Mouse (Mus musculus): Measurements from ENCODE around the gene Cox4i2. TPM values are rescaled to one million over a fixed set of nuclear protein-coding genes. Genes with fewer than 3 reads are reported as not detected.
A peak's percentile ranks its signal among the peaks of the same experiment; 100 is the strongest.

Cox4i2 gene
- polyA plus RNA-seq, 1 experiment from 2014 or later = 51.4 TPM

DNA sequence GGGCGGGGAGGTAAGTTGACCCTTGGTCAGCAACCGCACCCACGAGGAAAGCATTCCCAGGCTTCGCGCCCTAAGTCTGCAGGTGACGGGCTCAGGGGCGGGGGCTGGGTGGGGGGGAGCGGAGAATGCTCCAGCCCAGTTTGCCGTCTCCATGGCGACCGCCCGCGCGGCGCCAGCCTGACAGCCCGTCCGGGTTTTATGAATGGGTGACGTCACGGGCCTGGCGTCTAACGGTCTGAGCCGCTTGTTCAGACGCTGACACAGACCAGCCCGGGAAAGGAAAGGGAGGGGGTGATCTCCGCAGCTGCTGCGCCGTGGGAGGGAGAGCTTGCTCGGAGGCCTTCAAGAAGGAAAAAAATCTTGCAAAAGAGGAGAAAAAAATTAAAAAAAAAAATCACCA lies 19.0 kb upstream of the Cox4i2 start:
- no peaks in the 10 kb centered on the region for H3K27me3 ChIP-seq (ENCODE audit: insufficient read depth, low read length)
- H3K36me3 ChIP-seq (ENCODE audit: insufficient read depth) = peaks cover 3% of the 10 kb centered on the region; the same call in 1 of the 2 replicates
- ATAC-seq (ENCODE audit: insufficient read depth) = peak; percentile 80
- H3K27ac ChIP-seq (ENCODE audit: low read depth) = peak overlapping the region; percentile 85
- DNase-seq = peak; percentile 100
- under 1% methylated on average over 28 of the region's 28 CpGs for WGBS
- peak overlapping the region; percentile 69 for H3K4me3 ChIP-seq (ENCODE audit: low read depth, low read length)
- TF ChIP-seq CTCF (IDR thresholded peaks at IDR 0.05; ENCODE audit: low read depth) = no peak
- H3K9ac ChIP-seq = peak overlapping the region; percentile 40
- peaks cover 30% of the 10 kb centered on the region for H3K4me1 ChIP-seq (ENCODE audit: insufficient read depth)
- no peaks in the 10 kb centered on the region for H3K9me3 ChIP-seq (ENCODE audit: low read depth, low read length)
- peak overlapping the region; percentile 79 for H3K4me2 ChIP-seq

DNA sequence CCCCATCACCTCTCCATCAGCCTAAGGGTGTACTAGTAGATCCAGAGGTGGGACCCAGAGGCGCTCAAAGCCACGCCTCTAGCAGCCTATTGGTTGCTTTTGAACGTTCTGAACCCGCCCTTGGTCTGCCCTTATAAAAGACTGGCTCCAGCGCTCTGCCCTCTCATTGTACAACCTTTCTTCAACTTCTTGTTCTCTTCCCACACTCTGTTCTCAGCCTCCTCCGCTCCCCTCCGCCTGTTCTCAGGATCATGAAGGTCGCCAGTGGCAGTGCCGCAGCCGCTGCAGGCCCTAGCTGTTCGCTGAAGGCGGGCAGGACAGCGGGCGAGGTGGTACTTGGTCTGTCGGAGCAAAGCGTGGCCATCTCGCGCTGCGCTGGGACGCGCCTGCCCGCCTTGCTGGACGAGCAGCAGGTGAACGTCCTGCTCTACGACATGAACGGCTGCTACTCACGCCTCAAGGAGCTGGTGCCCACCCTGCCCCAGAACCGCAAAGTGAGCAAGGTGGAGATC lies 17.8 kb upstream of the Cox4i2 start, which contains the start of gene Id1:
Id1 (plus strand) TSS at position 162 of the 512 bp plus-strand sequence.
- WGBS = under 1% methylated on average over 28 of the region's 28 CpGs
- TF ChIP-seq CTCF (IDR thresholded peaks at IDR 0.05; ENCODE audit: low read depth) = 0 out of 2 replicates have a peak, but pooled peaks have one; percentile 2

DNA sequence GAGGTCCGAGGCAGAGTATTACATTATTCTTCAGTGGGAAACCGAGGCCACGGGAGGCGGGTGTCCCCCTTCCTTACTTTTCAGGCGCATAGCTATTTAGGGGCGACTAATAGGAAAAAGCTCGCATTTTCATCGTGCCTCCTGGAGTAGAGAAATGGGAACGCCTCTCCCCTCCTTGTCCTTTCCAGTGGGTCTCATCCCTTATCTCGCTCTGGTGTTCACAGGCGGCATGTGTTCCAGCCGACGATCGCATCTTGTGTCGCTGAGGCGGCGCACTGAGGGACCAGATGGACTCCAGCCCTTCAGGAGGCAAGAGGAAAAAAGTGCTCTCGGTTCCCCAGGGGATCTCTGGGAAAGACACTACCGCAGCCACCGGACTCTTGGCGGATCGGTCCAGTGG lies 17.2 kb upstream of the Cox4i2 start:
- peak overlapping the region; percentile 85 for H3K27ac ChIP-seq (ENCODE audit: low read depth)
- H3K4me1 ChIP-seq (ENCODE audit: insufficient read depth) = peaks cover 40% of the 10 kb centered on the region
- DNase-seq = peak; percentile 58
- H3K9ac ChIP-seq = peak overlapping the region; percentile 70
- TF ChIP-seq CTCF (IDR thresholded peaks at IDR 0.05; ENCODE audit: low read depth) = no peak
- under 1% methylated on average over 22 of the region's 22 CpGs for WGBS
- peak overlapping the region; percentile 69 for H3K4me3 ChIP-seq (ENCODE audit: low read depth, low read length)
- H3K9me3 ChIP-seq (ENCODE audit: low read depth, low read length) = no peaks in the 10 kb centered on the region
- peak overlapping the region; percentile 79 for H3K4me2 ChIP-seq
- ATAC-seq (ENCODE audit: insufficient read depth) = no peak
- H3K36me3 ChIP-seq (ENCODE audit: insufficient read depth) = peaks cover 3% of the 10 kb centered on the region; the same call in 1 of the 2 replicates
- no peaks in the 10 kb centered on the region for H3K27me3 ChIP-seq (ENCODE audit: insufficient read depth, low read length)

More for the DNA sequence above, 17.8 kb upstream of the Cox4i2 start, which contains the start of gene Id1:
- peak within 1 kb of the TSS; percentile 70 for H3K9ac ChIP-seq
- H3K4me2 ChIP-seq = peak within 1 kb of the TSS; percentile 79
- peak within 1 kb of the TSS; percentile 69 for H3K4me3 ChIP-seq (ENCODE audit: low read depth, low read length)
- H3K27ac ChIP-seq (ENCODE audit: low read depth) = peak within 1 kb of the TSS; percentile 85
- H3K36me3 ChIP-seq (ENCODE audit: insufficient read depth) = peaks cover 3% of the 10 kb centered on the region; the same call in 1 of the 2 replicates
- DNase-seq = peak; percentile 97
- no peaks in the 10 kb centered on the region for H3K27me3 ChIP-seq (ENCODE audit: insufficient read depth, low read length)
- peaks cover 34% of the 10 kb centered on the region for H3K4me1 ChIP-seq (ENCODE audit: insufficient read depth)
- H3K9me3 ChIP-seq (ENCODE audit: low read depth, low read length) = no peaks in the 10 kb centered on the region
- peak; percentile 75 for ATAC-seq (ENCODE audit: insufficient read depth)

DNA sequence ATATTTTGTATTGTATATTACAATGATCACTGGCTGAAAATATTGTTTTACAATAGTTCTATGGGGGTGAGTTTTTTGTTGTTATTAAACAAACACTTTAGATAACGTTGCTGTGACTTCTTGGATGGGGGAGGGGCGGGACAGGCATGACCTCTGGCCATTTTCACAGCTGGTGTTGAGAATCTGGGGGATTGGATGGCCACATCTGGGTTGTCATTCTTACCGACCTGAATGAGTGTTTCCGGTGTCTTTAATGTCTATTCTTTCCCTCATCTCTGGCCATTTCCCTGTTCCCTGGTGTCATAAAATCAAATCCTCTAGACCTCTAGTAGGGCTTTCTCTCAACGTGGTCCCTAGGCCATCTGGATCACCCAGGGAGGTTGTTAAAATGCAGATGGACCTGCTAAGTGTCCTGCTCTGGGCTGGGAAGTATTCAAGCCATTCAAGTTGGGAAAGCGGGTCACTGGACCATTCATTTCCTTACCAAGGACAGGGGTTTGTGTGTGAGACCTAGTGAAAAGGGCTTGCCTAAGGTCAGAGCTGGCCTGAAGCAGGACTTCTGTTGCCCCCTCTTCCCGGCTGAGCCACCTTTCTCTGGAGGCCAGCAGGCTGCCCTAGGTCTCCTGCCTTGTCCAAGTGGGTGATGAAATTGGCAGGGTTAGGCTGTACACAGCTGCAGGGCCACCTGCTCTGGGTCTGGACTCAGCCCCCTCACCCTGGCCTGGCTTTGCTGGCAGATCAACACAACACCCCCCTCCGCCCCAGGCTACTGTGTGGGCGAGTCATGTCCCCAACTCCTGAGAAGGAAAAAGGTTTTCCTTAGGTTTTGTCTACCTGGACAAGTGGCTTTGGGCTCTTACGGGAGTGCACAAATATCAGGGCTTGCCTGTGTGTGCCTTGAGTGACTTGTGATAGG lies 16.4 kb upstream of the Cox4i2 start:
- Histone ChIP-seq H3K4me2 (peak overlapping the region; percentile 79), H3K4me1 (ENCODE audit: insufficient read depth) (peaks cover 47% of the 10 kb centered on the region), H3K4me3 (ENCODE audit: low read depth, low read length) (peak overlapping the region; percentile 69), H3K27ac (ENCODE audit: low read depth) (peak overlapping the region; percentile 85), H3K9ac (peak overlapping the region; percentile 70), H3K36me3 (ENCODE audit: insufficient read depth) (peaks cover 3% of the 10 kb centered on the region; the same call in 1 of the 2 replicates), H3K9me3 (ENCODE audit: low read depth, low read length) (no peaks in the 10 kb centered on the region), H3K27me3 (ENCODE audit: insufficient read depth, low read length) (no peaks in the 10 kb centered on the region)
- ATAC-seq (ENCODE audit: insufficient read depth) (no peak), DNase-seq (peak; percentile 42)
- TF ChIP-seq CTCF (IDR thresholded peaks at IDR 0.05; ENCODE audit: low read depth) = no peak
- 8% methylated on average over 10 of the region's 10 CpGs for WGBS

DNA sequence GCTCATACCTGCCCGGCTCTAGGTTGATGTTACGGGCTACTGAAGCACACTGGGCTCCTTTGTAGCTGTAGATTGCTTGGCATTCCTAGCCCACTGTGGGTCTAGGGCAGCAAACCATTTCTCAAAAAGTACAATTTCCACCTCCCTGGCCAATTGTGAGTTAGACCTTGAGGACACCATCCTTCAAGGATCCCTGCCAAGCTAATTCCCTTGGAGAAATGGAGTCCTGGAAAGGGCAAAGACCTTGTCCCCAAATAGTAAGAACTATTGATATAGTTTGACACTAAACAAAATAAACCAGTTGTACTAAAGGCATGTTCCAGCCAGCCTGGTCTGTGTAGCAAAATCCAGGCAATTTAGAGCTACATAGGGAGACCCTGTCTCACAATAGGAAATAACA lies 15.6 kb upstream of the Cox4i2 start:
- peak overlapping the region; percentile 70 for H3K9ac ChIP-seq
- no peaks in the 10 kb centered on the region for H3K27me3 ChIP-seq (ENCODE audit: insufficient read depth, low read length)
- peaks cover 3% of the 10 kb centered on the region; the same call in 1 of the 2 replicates for H3K36me3 ChIP-seq (ENCODE audit: insufficient read depth)
- 49% methylated on average over 2 of the region's 2 CpGs for WGBS
- ATAC-seq (ENCODE audit: insufficient read depth) (no peak), DNase-seq (no peak)
- H3K4me3 ChIP-seq (ENCODE audit: low read depth, low read length) = peak overlapping the region; percentile 69
- H3K4me2 ChIP-seq = peak overlapping the region; percentile 79
- H3K9me3 ChIP-seq (ENCODE audit: low read depth, low read length) = no peaks in the 10 kb centered on the region
- TF ChIP-seq CTCF (IDR thresholded peaks at IDR 0.05; ENCODE audit: low read depth) = no peak
- peaks cover 47% of the 10 kb centered on the region for H3K4me1 ChIP-seq (ENCODE audit: insufficient read depth)
- peak overlapping the region; percentile 85 for H3K27ac ChIP-seq (ENCODE audit: low read depth)

DNA sequence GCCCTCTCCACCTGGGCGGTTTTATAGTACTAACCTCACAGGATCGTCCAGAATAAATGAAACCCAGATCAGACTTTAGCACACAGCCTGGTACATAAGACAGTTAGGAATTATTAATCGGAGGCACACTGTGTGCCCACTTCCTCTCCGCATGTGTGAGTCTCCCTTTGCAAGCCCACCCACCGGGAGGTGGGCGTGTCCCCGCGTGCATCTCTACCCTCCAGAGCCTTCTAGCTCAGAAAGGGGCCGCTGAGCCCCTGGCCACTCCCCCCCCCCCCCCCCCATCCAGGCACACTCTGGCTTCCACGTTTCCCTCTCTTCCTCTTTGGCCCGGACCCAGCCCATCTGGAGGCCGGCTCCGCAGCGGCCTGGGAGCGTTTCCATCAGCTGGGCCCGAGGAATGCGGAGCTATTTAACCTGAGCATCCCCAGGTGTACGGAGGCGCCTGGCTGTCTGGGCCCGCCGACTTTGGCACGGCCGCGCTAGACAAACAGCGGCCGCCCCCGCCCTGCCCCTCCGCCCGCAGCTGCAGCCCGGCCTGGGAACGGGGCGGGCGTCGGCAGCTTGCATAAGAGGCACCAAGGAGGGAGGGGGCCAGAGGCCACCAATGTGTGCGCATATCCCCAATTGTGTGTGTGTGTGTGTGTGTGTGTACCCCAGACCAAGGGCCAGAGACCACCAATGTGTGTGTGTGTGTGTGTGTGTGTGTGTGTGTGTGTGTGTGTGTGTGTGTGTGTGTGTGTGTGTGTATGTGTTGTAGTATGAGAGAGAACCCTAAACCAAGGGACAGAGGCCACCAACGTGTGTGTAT lies 14.7 kb upstream of the Cox4i2 start:
- Histone ChIP-seq H3K9ac (peak overlapping the region; percentile 70), H3K36me3 (ENCODE audit: insufficient read depth) (peaks cover 3% of the 10 kb centered on the region; the same call in 1 of the 2 replicates), H3K27ac (ENCODE audit: low read depth) (peak overlapping the region; percentile 85), H3K27me3 (ENCODE audit: insufficient read depth, low read length) (no peaks in the 10 kb centered on the region), H3K4me3 (ENCODE audit: low read depth, low read length) (peak overlapping the region; percentile 69), H3K4me2 (peak overlapping the region; percentile 79), H3K4me1 (ENCODE audit: insufficient read depth) (peaks cover 43% of the 10 kb centered on the region), H3K9me3 (ENCODE audit: low read depth, low read length) (no peaks in the 10 kb centered on the region)
- peak; percentile 54 for ATAC-seq (ENCODE audit: insufficient read depth)
- TF ChIP-seq CTCF (IDR thresholded peaks at IDR 0.05; ENCODE audit: low read depth) = no peak
- DNase-seq = peak; percentile 93
- under 1% methylated on average over 34 of the region's 36 CpGs for WGBS

All from lung, embryonic 14.5 days (tissue).